Mouse (Mus musculus) erythroid progenitor cell, adult 5-6 weeks (primary cell): Measurements from ENCODE around the gene Rara. TPM values are rescaled to one million over a fixed set of nuclear protein-coding genes. Genes with fewer than 3 reads are reported as not detected.

Source experiments
- ATAC-seq: replicated peaks from 2 replicates; pipeline ENCODE4 v1.8.0; 2016; ENCODE audit warnings: moderate number of reproducible peaks, mild to moderate bottlenecking, moderate TSS enrichment, inconsistent platforms; ENCODE audit not compliant: poor library complexity, low FRiP score, severe bottlenecking
- total RNA-seq, 2 experiments: library from RNA; stranded (forward) in 1 of 2; stranded (reverse) in 1 of 2; fragments of 150-400 nt in 1 of 2; fragments of 186-747, 209-891 nt in 1 of 2; gene quantifications; 2 replicates each; pipeline versions ENCODE4 v1.2.3 to v1.2.4; 2015 to 2017; ENCODE audit warnings: low replicate concordance in 2 of 2

Gene Rara
- total RNA-seq, 2 experiments from 2014 or later: 1.4 to 18.4 TPM

DNA sequence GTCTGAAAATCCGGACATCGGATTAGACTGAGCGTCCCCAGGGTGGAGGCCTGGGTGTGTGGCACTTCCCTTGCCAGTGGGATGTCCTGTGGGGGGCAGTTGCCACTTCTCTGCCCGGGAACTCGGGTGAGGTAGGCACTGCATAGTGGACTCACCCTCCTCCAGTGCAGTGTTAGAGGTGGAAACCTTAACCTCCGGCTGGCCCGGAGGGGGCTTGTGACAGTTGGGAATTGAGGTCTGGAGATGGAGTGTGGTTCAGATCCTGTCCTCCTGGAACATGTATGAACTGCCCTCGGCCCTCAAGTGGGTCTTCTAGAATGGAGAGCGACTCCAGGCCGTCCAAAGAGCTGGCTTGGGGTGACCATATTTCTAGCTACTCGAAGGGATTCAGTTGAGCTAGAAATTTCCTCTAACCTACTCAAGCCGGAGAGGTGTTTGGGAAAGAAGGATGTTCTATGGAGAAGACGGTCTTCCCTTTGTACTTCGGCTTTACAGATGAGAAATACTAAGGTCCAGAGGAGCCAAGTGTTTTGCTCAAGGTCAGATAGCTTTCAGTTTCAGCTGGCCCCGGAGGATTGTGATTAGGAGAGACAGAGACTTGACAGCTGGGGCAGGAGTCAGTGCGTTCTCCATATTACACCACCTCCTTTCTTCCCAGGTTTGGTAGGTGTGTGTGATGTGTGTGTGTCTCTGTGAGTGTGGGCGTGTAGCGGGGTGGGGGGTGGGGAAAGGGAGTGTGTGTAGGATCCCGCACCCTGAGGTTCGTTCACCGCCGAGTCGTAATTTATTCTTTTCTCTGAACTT is 9.2 kb downstream of the Rara start:
- ATAC-seq: no peak

DNA sequence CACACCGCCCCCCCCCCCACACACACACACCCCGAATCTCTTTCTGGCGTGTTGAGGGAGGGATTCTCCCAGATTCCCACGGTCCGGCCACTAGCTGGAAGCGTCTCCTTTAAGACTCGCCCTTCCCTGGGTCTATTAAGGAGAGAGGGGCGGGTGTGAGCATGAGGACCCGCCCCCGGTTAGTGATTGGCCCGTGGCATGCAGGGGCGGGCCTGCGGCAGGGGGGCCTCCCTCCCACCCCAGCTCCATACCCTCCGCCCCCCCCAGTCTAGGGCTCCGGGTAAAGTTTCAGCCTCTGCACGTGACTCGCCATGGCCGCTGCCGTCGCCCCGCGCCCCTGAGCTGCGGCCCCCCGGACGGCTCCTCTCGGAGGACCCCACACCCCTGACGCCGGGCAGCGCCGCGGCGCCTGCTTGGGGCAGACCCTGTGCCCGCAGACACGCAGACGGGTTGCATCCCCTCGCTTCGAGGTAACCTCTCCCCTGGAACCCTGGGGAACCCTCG is 9.8 kb downstream of the Rara start:
- peak; percentile 43 for ATAC-seq

DNA sequence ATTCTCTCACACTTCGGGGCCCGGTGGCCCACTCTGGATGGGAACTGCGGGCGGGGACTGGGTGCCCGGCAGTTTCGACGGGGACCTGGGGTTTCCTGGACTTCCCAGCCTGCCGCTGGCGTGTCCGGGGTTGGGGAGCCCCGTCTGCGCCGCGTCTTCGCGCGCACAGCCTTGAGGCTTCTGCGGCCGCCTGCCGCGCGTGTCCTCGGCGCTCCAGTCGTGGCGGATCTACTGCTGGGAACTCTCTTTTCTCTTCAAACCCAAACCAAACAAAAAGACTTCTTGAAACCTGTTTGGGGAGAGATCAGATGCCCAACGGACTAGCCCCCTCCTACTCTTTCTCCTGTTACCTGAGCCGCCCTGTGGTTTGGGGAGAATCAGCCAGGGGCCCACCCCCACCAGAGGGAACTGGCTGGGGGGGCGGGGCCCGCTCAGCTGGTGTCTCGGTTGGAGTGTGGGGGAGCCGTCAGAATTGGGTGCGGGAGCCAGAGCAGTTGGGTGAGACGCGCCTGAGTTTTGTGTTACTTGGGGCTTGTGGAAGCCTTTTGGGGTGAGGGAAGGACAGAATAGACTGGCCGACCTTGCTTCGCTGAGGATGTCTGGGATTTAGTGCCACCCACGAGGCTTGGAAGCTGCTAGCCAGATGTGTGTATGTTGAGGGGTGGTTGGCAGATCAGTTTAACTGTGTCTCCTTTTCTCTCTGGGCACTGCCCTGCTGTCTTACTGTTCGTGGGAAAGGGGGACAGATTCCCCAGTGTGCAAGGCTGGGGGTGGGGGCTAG is 10.5 kb downstream of the Rara start:
- ATAC-seq: no peak

DNA sequence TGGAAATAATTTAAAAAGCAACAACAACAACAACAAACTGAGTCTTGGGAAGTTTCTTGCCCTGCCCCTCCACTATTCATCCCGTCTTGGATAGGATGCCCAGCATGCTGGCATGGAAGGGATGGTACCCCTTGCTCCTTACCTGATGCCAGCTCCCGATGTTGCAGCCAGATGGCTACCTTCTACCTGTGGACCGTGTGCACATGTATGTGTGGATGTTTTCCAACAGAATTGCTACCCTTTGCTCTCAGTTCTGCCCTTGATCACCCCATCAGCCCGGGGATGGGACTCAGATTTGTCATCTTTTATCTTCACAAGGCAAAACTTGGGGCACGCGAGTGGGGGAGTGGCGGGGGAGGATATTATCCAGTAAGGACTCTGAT is 11.1 kb downstream of the Rara start:
- ATAC-seq: no peak

DNA sequence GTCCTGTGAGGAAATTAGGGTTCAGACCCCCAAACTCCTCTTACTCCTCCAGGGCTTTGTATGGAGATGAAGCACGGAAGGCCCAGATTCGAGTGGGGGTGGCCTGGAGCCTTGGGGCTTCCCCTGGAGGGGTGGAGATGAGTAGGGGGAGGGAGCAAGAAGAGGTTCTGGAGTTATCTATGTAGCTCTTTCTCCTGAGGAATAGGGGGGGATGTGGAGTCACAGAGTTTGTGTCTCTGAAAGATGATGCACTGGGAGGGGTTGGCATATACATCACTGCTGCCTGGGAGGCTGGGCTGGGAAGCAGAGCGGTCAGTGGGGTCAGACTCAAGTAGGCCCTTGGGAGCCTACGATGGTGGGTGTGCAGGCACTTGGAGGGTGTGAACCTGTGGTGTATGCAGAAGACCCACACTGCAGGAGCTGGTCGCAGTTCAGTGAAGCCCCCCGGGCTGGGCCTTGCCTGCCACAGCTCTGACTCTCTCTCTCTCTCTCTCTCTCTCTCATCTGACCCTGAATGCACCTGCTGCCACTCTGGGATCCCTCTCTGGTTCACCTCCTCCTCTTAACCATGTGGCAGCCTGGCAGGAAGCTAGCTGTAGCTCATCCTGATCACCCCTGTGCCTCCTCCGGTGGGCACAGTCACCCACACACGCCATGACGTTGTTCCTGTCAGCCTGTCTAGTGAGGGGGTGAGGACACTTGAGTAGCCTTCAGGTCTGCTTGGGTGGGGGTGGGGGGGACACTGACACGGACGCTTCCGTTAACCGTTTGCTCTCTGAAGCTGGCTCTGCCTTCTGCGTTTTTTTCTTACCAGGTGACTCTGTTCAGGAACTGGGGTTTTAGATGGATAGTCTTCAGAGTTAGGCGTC is 11.7 kb downstream of the Rara start:
- ATAC-seq: no peak

DNA sequence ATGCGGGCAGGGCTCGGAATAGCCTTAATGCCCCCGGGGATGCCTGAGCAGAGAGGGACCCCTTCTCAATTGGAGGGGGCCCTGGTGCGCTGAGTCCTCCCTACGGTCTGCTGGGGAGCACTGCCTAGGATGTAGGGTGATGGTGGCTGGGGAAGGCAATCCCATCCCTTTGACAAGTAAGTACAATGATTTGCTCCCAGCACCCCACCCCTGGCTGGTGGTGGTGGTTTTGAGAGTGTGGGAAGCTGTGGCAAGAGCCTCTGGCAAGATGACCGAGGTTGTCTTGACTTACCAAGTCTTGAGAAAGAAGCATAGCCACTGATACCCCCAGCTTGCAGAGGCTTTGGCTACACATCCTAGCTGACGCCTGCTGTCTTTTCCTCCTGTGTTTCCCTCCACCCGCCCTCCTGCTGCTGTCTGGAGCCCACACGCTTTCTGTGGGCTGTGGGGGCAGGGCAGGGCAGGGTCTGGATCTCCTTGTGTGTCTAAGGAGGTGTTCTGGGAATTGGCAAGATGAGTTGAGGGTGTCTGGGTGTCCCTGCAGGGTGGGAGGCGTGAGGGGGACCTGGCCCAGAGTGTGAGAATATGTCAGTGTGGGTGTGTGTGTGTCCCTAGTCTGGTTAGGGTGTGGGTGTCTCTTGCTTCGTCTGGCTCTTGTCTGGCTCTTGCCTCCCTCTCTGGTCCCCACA is 12.5 kb downstream of the Rara start:
- no peak for ATAC-seq

DNA sequence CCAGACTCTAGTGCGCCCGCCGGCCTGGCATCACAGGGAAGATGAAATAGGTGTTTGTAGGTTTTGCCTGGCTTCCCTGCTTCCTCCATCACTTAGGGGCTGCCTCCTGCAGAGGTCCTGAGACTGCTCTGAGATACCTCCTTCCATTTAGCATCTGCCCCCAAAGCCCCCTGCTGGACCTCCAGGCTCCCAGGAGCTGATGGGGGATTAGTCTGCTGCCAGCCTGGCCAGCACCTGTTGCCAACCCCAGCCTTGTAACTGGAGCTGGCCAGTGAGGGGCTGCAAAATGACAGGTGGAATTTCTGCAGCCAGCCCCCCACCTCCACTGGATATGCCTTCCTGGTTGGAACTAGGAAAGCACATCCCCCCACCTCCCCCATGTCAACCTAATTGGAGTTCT is 13.2 kb downstream of the Rara start:
- ATAC-seq: no peak

DNA sequence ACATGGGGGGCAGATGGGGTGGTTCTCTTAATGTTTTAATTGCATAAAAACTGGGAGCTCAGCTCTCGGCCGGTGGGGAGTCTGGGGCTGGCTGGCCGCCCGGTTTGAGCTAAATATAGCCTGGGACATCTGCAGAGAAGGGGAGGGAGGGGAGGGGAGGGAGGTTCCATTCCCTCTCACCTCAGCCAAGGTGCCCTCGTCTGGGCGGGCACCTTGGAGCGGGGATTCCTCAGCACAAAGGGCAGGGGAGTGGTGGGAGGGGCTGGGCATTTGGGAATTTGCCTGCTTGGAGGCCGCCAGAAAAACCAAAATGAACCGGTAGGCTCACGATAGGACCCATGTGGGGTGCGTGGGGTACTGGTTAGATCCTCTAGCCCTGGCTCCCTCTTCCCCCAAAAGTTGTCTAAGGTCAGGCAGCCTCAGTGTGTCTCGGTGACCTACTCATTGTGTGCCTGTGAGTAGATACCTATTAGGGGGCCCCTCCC is 13.8 kb downstream of the Rara start:
- ATAC-seq: no peak

DNA sequence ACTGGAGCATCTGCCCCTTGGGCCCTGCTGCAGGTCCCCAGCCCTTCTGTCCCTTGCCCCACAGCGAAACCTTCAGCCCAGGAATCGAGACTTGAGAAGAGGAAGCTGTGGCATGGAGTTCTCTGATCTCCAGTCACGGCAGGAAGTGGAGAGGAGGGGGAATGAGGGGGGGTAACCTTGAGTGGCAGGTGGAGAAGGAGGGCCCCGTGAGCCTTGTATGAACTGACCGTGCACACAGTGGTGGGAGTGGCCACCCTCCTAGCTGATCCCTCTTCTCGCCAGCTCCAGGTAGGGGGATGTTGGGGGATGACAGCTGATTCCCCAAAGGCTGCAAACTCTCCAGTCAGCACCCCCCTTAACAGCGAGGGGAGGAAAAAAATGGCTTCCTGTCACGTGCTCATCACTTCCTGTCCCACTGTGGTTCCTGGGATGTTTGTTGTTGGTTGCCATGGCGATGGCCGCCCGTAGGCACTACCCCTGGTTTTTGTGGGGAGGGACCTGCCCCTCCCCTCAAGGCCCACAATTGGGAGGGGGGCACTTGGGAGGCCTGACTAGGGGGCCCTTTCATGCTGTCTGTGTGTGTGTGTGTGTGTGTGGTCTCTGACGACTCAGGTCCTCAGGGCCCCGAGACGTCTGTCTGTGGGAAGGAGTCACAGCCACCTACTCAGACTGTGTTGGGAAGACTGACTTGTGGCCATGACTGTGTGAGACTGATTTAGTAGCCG is 14.4 kb downstream of the Rara start:
- ATAC-seq: 0 out of 2 replicates have a peak, but pooled peaks have one; percentile 40

DNA sequence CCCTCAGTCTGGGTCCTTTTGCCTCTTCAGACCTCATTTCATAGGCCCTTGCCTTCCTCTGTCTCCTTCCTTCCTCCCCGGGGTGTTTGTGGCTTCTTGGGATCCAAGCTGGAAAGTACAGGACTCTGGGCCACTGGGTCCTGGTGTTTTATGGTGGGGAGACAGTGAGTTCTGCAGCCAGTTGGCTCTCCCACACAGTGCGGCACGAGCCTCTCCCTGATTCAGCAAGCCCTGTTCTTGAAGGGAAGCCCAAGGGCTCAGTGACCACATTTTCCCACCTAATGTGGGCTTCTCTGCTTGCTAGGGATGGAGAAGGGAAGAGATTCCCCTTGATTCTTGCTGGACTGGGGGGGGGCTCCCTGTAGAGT is 14.9 kb downstream of the Rara start:
- ATAC-seq: no peak

DNA sequence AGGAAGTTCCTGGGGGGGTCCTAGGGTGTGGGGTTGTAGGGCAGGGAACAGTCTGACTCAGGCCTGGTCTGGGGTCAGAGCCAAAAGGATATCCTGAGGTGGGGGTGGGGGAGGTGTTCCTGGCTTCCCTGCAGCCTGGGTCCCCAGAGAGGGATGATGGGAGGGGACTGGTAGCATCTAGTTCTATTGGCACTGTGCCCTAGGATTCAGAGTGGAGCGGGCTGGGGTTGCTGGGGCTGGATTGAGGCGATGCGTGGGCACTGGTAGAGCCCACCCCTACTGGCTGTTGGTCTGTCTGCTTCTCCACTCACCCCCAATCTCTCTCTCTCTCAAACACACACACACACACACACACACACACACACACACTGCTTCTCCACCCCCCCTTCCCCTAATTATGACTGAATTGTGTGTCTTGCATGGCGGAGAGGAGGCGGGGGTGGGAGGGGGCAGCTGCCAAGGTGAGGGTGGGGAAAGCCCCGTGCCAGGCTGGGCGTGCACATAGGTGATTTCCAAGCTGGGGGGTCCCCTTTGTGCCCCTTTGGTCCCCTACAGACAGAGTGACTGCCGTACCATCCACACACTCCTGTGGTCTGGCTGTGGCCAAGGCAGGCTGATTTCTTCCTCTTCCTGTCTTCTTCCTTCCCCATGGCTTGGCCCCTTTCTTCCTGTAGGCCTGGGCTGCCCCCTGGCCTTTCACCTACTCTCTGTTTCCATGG is 15.5 kb downstream of the Rara start:
- ATAC-seq: no peak

DNA sequence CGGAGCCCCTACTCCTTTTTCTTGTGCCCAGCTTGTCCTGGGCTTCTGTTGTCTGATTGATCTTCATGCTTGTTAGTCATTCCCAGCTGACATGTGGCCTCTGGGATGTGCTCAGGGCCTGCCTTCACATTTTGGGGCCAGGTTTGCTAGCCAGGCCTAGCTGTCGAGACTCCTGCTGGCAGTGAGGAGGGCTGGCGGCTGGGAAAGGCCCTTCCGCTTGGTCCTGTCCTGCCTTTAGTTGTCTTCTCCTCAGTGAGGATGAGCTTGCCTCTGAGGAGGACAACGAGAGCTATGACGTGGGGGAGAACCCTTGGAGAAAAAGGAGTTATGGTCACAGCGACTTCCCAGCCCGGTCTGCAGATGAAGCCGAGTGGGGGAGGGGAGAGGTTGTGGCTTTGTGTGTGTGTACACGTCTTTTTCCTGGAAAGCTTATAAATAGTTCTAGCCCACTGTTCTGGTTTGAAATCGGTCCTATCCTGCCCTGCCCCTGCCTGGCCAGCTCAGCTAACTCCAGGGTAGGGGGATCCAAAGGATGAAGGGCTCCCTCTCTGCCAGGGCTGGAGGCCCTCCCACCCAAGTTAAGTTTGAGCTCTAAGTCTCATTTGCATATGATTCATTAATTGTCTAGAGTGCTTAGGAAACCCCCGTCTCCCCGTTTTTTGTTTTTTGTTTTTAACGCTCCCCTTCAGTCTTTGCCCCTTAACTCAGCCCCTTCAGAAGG is 16.3 kb downstream of the Rara start:
- ATAC-seq: no peak

DNA sequence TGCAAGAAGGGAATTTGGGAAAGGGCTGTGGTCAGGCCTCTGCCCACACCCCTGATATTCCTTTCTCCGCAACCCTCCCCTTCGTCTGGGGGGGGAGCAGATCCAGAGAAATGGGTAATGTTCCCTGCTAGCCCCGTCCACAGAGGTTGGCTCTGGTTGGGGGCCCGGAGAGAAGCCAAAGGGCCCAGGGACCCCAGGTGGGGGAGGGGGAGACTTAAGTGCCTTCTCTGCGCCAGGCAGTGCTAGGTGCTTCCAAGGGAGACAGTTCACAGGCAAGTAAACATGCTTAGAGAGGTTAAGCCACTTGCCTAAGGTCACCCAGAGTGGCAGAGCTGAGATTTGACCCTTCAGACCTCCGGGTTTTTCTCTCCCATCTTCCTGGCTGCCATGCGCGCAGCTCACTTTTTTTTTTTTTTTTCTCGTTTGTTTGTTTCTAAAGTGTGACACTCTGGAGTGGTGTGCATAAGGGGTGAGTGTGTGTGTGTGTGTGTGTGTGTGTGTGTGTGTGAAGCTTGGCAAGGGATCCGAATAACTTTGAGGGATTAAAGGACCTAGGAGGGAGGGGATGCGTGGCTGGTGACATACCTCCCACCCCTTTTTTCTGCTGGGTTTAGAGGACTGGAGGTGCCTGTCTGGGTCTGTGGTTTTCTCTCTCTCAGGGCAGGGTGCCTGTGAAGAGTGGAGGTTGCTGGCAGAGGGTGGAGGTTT is 17.4 kb downstream of the Rara start:
- ATAC-seq: no peak

DNA sequence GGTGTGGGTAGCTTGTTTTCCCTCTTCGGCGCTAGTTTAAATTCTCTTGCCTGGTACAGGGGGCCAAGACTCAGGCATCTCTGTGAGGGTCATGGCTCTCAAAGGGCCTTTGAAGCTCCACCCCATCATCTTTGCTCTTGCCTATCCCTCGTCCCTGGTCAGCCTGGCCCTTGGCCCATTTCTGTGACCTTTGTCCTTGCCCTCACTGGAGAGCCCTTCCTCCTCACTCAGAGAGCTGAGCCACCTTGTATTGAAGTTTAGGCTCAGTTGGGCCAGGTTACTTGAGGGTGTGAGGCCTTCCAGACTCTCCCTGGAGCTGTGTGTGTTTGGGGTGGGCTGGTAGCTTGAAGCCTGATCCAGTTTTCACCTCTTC is 18.0 kb downstream of the Rara start:
- ATAC-seq: no peak

DNA sequence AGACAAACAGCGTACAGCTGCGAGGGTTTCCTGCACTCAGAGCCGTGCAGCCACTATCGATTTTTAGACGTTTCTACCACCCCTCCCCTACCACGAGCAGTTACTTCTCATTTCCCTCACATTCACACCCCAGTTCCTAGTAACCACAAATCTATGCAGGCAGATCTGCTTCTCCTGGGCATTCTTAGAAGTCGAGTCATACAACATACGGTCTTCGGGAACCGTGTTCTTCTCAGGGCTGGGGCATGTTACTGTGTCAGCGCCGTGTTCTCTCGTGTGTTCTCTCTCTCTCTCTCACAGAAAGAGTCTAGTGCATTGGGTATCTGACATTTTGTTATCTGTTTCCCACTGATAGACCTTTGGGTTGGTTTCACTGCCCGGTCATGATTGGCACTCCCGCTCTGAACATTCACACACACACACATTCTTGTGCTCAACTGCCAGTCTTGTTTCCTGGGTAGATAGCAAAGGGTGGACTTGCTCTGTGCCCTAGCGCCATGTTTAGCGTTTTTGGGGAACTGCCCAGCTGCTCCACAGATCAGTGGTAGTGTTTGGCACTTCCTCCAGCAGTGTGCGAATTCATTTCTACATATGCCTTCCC is 20.5 kb downstream of the Rara start:
- no peak for ATAC-seq

DNA sequence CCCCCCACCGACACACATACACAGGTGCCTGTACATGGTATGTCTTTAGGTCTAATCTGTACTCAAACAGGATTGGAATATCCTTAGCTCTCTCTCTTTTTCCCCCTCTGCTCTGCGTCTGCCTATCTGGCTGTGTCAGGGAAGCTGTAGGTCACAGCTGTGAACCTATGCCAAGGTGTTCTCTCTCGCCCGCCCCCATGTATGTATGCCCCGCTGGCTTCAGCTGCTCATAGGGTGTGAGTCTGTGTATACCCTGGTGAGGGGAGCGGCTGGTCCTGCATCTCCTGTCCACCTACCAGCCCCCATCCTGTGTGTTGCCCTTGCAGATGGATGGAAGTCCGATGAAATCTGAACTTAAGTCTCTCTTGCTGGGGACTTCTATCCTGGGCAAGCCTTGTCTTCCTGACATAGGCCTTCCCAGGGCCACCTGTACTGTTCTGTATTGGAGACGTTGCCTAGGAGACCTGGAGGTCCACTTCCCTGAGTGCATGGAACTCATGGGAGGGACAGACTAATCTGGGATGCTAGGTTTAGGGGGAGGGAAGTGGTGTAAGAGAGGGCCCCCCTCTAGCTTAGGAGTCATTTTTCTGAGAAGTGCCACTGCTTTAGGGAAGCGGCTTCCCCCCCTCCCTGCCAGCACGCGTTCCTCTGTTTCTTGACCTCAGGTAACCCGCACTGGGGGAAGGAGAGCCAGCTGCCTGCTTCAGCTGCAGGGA is 21.8 kb downstream of the Rara start:
- ATAC-seq: 0 out of 2 replicates have a peak, but pooled peaks have one; percentile 20
